Mouse (Mus musculus) embryo, embryonic 9.5 days (tissue): ENCODE measurements at regions not wholly inside any gene's neighbourhood (a gene's known extent, or its start where the extent isn't known, plus 50 kb on each side); places are given as distances from the start of the nearest gene placed in this dataset.
A peak's percentile ranks its signal among the peaks of the same experiment; 100 is the strongest.

Source experiments
- DNase-seq: peaks from one replicate; pipeline ENCODE4 v3.0.0-alpha.2; 2017; ENCODE audit errors: extremely low spot score

DNA sequence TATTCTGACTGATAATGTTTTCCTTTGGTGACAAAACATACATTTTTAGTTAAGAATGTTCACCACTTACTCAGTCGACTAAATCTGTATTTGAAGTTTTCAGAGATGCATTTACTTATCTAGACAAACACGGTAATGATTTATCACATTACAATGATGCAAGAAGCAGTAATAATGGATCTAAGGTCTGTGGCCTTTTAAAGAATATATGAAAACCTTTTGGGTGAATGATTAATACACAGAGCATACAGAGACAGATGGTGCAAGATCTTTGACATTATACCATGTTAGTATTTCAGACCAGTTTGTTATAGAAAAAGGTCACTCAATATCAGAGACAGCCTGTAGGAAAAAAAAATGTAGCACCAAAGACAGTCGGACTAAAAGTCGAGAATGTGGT, 1004.2 kb upstream of the Ncam2 start:
- no peak for DNase-seq

GRCm38 (mm10) chr16:80202811-80203210, 997.7 kb upstream of the Ncam2 start:
- no peak for DNase-seq

- no peak for DNase-seq
Observed at GRCm38 (mm10) chr16:80212769-80213168, 987.7 kb upstream of the Ncam2 start.

GRCm38 (mm10) chr16:80255441-80255840, 945.1 kb upstream of the Ncam2 start:
- no peak for DNase-seq

GRCm38 (mm10) chr16:80266151-80266617, 934.3 kb upstream of the Ncam2 start:
- DNase-seq = no peak

GRCm38 (mm10) chr16:80272291-80273123, 928.0 kb upstream of the Ncam2 start:
- DNase-seq = peak; percentile 8
